In the genomic region with DNA sequence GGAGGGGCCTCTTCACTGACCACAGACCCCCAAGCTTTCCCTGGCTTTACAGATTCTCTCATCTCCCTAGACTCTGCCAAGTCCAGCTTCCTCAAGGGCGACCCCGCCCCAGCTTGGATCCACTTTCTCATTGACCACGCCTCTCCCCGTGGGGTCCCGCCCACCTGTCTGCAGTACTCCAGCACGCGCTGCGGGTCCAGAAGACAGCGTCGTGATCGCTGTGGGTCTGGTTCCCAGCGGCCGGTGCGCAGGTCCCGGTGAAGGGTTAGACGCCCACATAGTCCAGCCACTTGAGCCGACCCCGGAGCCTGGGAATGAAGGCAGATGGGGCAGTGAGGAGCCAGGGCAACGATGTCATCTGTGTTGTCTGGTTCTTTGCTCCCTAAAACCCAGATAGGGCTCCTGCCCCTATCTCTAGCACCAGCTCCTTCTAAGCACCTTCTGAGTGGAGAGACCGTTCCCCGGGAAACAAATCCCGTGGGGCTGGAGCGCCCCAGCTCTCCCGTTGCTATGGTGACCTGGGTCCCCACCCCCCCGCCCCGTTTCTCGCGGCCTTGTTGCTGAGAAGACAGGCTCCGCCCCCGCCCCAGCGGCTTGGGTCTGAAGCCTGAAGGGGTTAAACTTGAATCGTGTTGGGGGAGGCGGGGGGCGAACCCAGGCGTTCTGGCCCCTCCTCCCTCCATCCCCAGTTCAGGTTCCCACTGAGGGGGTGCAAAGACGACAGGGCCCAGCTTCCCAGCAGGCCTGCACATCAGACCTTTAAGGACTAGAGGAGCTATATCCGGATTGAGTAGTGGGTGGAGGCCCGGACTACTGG, we compare ENCODE assay signal across 8 mouse cellular contexts. TPM values are rescaled to one million over a fixed set of nuclear protein-coding genes. Genes with fewer than 3 reads are reported as not detected.
DNase-seq lines count a peak whose midpoint lies in the region; ATAC-seq lines count a peak whose summit lies in the region.

No protein-coding gene starts in this region.

- H3K27ac ChIP-seq in embryonic facial prominence, embryonic 11.5 days (replicated peaks; ENCODE audit: low read depth, low read length): peak overlapping the region; percentile 41; the same call in 1 of the 2 replicates
- H3K27ac ChIP-seq in hindbrain, embryonic 13.5 days: peak overlapping the region; percentile 99
- H3K27ac ChIP-seq in limb, embryonic 10.5 days: no peak overlapping the region

- ATAC-seq in embryonic facial prominence, embryonic 11.5 days (replicated peaks; ENCODE audit: insufficient number of reproducible peaks, low FRiP score, low TSS enrichment, low read depth): peak; percentile 53
- peak; percentile 57 for ATAC-seq in hindbrain, embryonic 13.5 days (ENCODE audit: low FRiP score)

- H3K27me3 ChIP-seq in embryonic facial prominence, embryonic 11.5 days (ENCODE audit: control insufficient read depth, insufficient read depth, low read length): peaks cover 17% of the 10 kb centered on the region; the same call in 1 of the 2 replicates
- no peaks in the 10 kb centered on the region for H3K27me3 ChIP-seq in hindbrain, embryonic 13.5 days
- H3K27me3 ChIP-seq in limb, embryonic 10.5 days (ENCODE audit: low read depth, poor library complexity, severe bottlenecking): peaks cover 93% of the 10 kb centered on the region

- H3K4me1 ChIP-seq in embryonic facial prominence, embryonic 11.5 days (ENCODE audit: control insufficient read depth, insufficient read depth, low read length): peaks cover 4% of the 10 kb centered on the region
- peaks cover 42% of the 10 kb centered on the region for H3K4me1 ChIP-seq in hindbrain, embryonic 13.5 days (replicated peaks)
- peaks cover 20% of the 10 kb centered on the region for H3K4me1 ChIP-seq in limb, embryonic 10.5 days

- H3K4me2 ChIP-seq in embryonic facial prominence, embryonic 11.5 days (ENCODE audit: low read depth, low read length): peak overlapping the region; percentile 82
- peak overlapping the region; percentile 91 for H3K4me2 ChIP-seq in hindbrain, embryonic 13.5 days

- peak overlapping the region; percentile 69 for H3K9ac ChIP-seq in embryonic facial prominence, embryonic 11.5 days (replicated peaks; ENCODE audit: low read length)
- H3K9ac ChIP-seq in hindbrain, embryonic 13.5 days: peak overlapping the region; percentile 99

- under 1% methylated on average over 38 of the region's 38 CpGs for WGBS in embryonic facial prominence, embryonic 11.5 days
- under 1% methylated on average over 35 of the region's 38 CpGs for WGBS in hindbrain, embryonic 13.5 days
- 1% methylated on average over 38 of the region's 38 CpGs for WGBS in limb, embryonic 10.5 days

- H3K9me3 ChIP-seq in embryonic facial prominence, embryonic 11.5 days (replicated peaks; ENCODE audit: control insufficient read depth, low read length): no peaks in the 10 kb centered on the region
- H3K9me3 ChIP-seq in hindbrain, embryonic 13.5 days: no peaks in the 10 kb centered on the region
- no peaks in the 10 kb centered on the region for H3K9me3 ChIP-seq in limb, embryonic 10.5 days (replicated peaks)

- H3K36me3 ChIP-seq in embryonic facial prominence, embryonic 11.5 days (replicated peaks; ENCODE audit: control insufficient read depth, insufficient read depth, low read depth, low read length): no peaks in the 10 kb centered on the region; the same call in 1 of the 2 replicates
- peaks cover 39% of the 10 kb centered on the region for H3K36me3 ChIP-seq in hindbrain, embryonic 13.5 days
- H3K36me3 ChIP-seq in limb, embryonic 10.5 days: no peaks in the 10 kb centered on the region

- peak overlapping the region; percentile 67 for H3K4me3 ChIP-seq in embryonic facial prominence, embryonic 11.5 days (ENCODE audit: low read depth, low read length)
- peak overlapping the region; percentile 87 for H3K4me3 ChIP-seq in hindbrain, embryonic 13.5 days
- peak overlapping the region; percentile 77 for H3K4me3 ChIP-seq in limb, embryonic 10.5 days

- peak; percentile 38 for DNase-seq in ovary, postnatal 36 days (ENCODE audit: low spot score)
- no peak for DNase-seq in ovary, postnatal 14 days (ENCODE audit: low spot score)
- peak; percentile 59 for DNase-seq in embryonic facial prominence, embryonic 11.5 days (ENCODE audit: low spot score)
- no peak for DNase-seq in limb, embryonic 10.5 days (ENCODE audit: low spot score)
- peak; percentile 62 for DNase-seq in naive thymus-derived CD4-positive, alpha-beta T cell, adult 2 months (ENCODE audit: low read depth)
- no peak for DNase-seq in urinary bladder, postnatal 10 days (ENCODE audit: low spot score)
- no peak for DNase-seq in thymus, postnatal 25 days

RNA-seq across cellular contexts. Expression of a gene that starts 1.0 kb away (rescaled TPM):
- polyA plus RNA-seq in embryonic facial prominence, embryonic 11.5 days (2014; fragmentation: Nextera tagmentation; extraction: Ambion mirVana): 40.2 and 45.4 TPM in 2 replicates
- polyA plus RNA-seq in hindbrain, embryonic 13.5 days (2015; fragmentation: Nextera tagmentation; extraction: Ambion mirVana): 583 and 599 TPM in 2 replicates
- polyA plus RNA-seq in limb, embryonic 10.5 days (2016; fragmentation: Nextera tagmentation; extraction: Ambion mirVana): 8.4 and 13.4 TPM in 2 replicates

RNA-seq across cellular contexts. Expression of a gene that starts 13.1 kb away (rescaled TPM):
- polyA plus RNA-seq in embryonic facial prominence, embryonic 11.5 days (2014; fragmentation: Nextera tagmentation; extraction: Ambion mirVana): 0.45 and 0.84 TPM in 2 replicates
- 6.6 and 10.0 TPM in 2 replicates for polyA plus RNA-seq in hindbrain, embryonic 13.5 days (2015; fragmentation: Nextera tagmentation; extraction: Ambion mirVana)
- polyA plus RNA-seq in limb, embryonic 10.5 days (2016; fragmentation: Nextera tagmentation; extraction: Ambion mirVana): not detected in 2 replicates

RNA-seq across cellular contexts. Expression of a gene that starts 13.8 kb away (rescaled TPM):
- 0.36 TPM in 1 of 2 replicates, not detected in the other for polyA plus RNA-seq in embryonic facial prominence, embryonic 11.5 days (2014; fragmentation: Nextera tagmentation; extraction: Ambion mirVana)
- polyA plus RNA-seq in hindbrain, embryonic 13.5 days (2015; fragmentation: Nextera tagmentation; extraction: Ambion mirVana): 0.94 and 1.8 TPM in 2 replicates
- polyA plus RNA-seq in limb, embryonic 10.5 days (2016; fragmentation: Nextera tagmentation; extraction: Ambion mirVana): not detected in 2 replicates

RNA-seq across cellular contexts. Expression of a gene that starts 22.8 kb away (rescaled TPM):
- 1.6 TPM in 2 replicates for polyA plus RNA-seq in embryonic facial prominence, embryonic 11.5 days (2014; fragmentation: Nextera tagmentation; extraction: Ambion mirVana)
- polyA plus RNA-seq in hindbrain, embryonic 13.5 days (2015; fragmentation: Nextera tagmentation; extraction: Ambion mirVana): 2.0 TPM in 2 replicates
- 0.55 and 1.2 TPM in 2 replicates for polyA plus RNA-seq in limb, embryonic 10.5 days (2016; fragmentation: Nextera tagmentation; extraction: Ambion mirVana)

RNA-seq across cellular contexts. Expression of a gene that starts 24.7 kb away (rescaled TPM):
- polyA plus RNA-seq in embryonic facial prominence, embryonic 11.5 days (2014; fragmentation: Nextera tagmentation; extraction: Ambion mirVana): 0.72 TPM in 1 of 2 replicates, not detected in the other
- polyA plus RNA-seq in hindbrain, embryonic 13.5 days (2015; fragmentation: Nextera tagmentation; extraction: Ambion mirVana): 0.52 and 0.88 TPM in 2 replicates
- not detected in 2 replicates for polyA plus RNA-seq in limb, embryonic 10.5 days (2016; fragmentation: Nextera tagmentation; extraction: Ambion mirVana)

Comparison
In these comparisons a context has a peak if more than half of its experiments do, and no peak if none do; other contexts are left out.
1. DNase-seq: peak in ovary, postnatal 36 days (single experiment), embryonic facial prominence, embryonic 11.5 days (single experiment) and naive thymus-derived CD4-positive, alpha-beta T cell, adult 2 months (single experiment); none in ovary, postnatal 14 days (single experiment), limb, embryonic 10.5 days (single experiment), urinary bladder, postnatal 10 days (single experiment) and thymus, postnatal 25 days (single experiment).
2. RNA of a gene that starts 1.0 kb away (polyA plus RNA-seq): 583 to 599 TPM in hindbrain, embryonic 13.5 days; 40.2 to 45.4 TPM in embryonic facial prominence, embryonic 11.5 days and 8.4 to 13.4 TPM in limb, embryonic 10.5 days; every median in the first group is over 10 times any median in the second.
3. Peak in every context shown above with its lines, with median percentiles within 50 percentile points of each other: H3K4me3 ChIP-seq.